Mouse (Mus musculus): ENCODE measurements around the gene Ccnk.

DNA sequence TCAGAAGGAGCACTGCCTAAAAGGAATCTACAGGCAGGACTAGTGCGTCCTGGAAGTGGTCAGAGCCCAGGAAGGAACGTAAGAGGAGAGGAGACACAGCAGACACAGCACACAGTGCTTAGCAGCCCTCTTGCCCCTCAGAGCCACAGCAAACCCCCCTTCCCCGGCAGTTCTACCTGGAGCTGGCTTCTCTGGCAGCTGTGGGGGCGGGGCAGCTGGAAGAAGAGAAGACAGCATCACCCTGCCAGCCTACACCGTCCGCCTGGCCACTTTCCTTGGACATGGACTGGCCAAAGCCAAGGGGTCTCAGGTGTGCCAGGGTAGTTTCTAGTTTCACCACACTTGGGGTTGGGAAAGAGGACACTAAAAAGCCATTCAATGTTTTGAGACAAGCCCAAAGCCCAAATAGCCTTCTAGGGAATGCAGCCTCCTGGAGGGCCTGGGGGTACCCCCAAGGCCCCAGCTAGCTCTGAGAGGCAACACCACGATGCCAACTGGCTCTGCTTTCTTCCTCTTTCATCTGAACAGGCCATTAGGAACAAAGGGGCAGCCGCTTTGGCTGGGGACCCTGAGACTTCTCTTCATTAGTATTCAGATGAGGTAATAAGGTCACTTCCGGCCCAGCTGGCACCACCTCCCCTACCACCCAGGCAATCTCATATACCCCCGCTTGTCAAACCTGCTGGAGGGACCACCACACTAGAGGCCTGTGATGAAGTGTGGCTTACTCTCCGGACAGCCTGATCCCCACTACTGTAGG is 37.4 kb downstream of the Ccnk start:
- TF ChIP-seq MAX (IDR thresholded peaks at IDR 0.05; ENCODE audit: low read depth) (no peak), POLR2A (IDR thresholded peaks at IDR 0.05; ENCODE audit: insufficient read length, low read depth) (no peak), USF1 (IDR thresholded peaks at IDR 0.05; ENCODE audit: low read depth) (no peak), POLR2AphosphoS2 (IDR thresholded peaks at IDR 0.05; ENCODE audit: insufficient read length, low read depth) (no peak), SRF (IDR thresholded peaks at IDR 0.05; ENCODE audit: control insufficient read depth, insufficient read length, low read depth) (no peak), MYOD1 (IDR thresholded peaks at IDR 0.05; ENCODE audit: control insufficient read depth in 1 of 3, insufficient read length in 2 of 3, low read depth in 2 of 3) (no peak), TCF3 (IDR thresholded peaks at IDR 0.05; ENCODE audit: insufficient read length, low read depth) (no peak), TCF12 (IDR thresholded peaks at IDR 0.05; ENCODE audit: insufficient read depth, poor library complexity, severe bottlenecking) (no peak)

All from myocyte (in vitro differentiated cells).